Mouse (Mus musculus): ENCODE measurements around the gene B4galnt3. TPM values are rescaled to one million over a fixed set of nuclear protein-coding genes. Genes with fewer than 3 reads are reported as not detected.

Gene B4galnt3
- total and polyA plus RNA-seq, 2 experiments from 2014 or later: 0.31 to 1.5 TPM

GRCm38 (mm10) chr6:120275301-120275700 lies 19.1 kb downstream of the B4galnt3 start:
- TF ChIP-seq CTCF (IDR thresholded peaks at IDR 0.05; ENCODE audit: low read depth): no peak
- Histone ChIP-seq H3K9me3 (ENCODE audit: low read length) (no peaks in the 10 kb centered on the region), H3K27ac (no peak overlapping the region), H3K27me3 (ENCODE audit: insufficient read depth, low read length) (no peaks in the 10 kb centered on the region), H3K4me2 (ENCODE audit: low read depth, low read length) (no peak overlapping the region), H3K4me3 (ENCODE audit: low read length) (no peak overlapping the region), H3K9ac (replicated peaks; ENCODE audit: low read length) (no peak overlapping the region), H3K36me3 (ENCODE audit: insufficient read depth, low read length) (no peaks in the 10 kb centered on the region), H3K4me1 (ENCODE audit: insufficient read depth, low read length) (no peaks in the 10 kb centered on the region)
- ATAC-seq (no peak), DNase-seq (ENCODE audit: low spot score) (no peak)
- WGBS: 56% methylated on average over 6 of the region's 6 CpGs

- no peaks in the 10 kb centered on the region for H3K9me3 ChIP-seq (ENCODE audit: low read length)
- no peak for TF ChIP-seq CTCF (IDR thresholded peaks at IDR 0.05; ENCODE audit: low read depth)
- H3K27ac ChIP-seq: no peak overlapping the region
- H3K4me2 ChIP-seq (ENCODE audit: low read depth, low read length): no peak overlapping the region
- no peak overlapping the region for H3K9ac ChIP-seq (replicated peaks; ENCODE audit: low read length)
- no peaks in the 10 kb centered on the region for H3K4me1 ChIP-seq (ENCODE audit: insufficient read depth, low read length)
- DNase-seq (ENCODE audit: low spot score) (no peak), ATAC-seq (no peak)
- no peak overlapping the region for H3K4me3 ChIP-seq (ENCODE audit: low read length)
- no peaks in the 10 kb centered on the region for H3K36me3 ChIP-seq (ENCODE audit: insufficient read depth, low read length)
- no peaks in the 10 kb centered on the region for H3K27me3 ChIP-seq (ENCODE audit: insufficient read depth, low read length)
- 84% methylated on average over 4 of the region's 4 CpGs for WGBS
Observed at GRCm38 (mm10) chr6:120274887-120275286, 19.5 kb downstream of the B4galnt3 start.

GRCm38 (mm10) chr6:120274181-120274580 lies 20.2 kb downstream of the B4galnt3 start:
- DNase-seq (ENCODE audit: low spot score) (no peak), ATAC-seq (no peak)
- no peak overlapping the region for H3K4me2 ChIP-seq (ENCODE audit: low read depth, low read length)
- no peaks in the 10 kb centered on the region for H3K9me3 ChIP-seq (ENCODE audit: low read length)
- no peak overlapping the region for H3K27ac ChIP-seq
- H3K4me3 ChIP-seq (ENCODE audit: low read length): no peak overlapping the region
- H3K27me3 ChIP-seq (ENCODE audit: insufficient read depth, low read length): no peaks in the 10 kb centered on the region
- no peaks in the 10 kb centered on the region for H3K36me3 ChIP-seq (ENCODE audit: insufficient read depth, low read length)
- no peak overlapping the region for H3K9ac ChIP-seq (replicated peaks; ENCODE audit: low read length)
- TF ChIP-seq CTCF (IDR thresholded peaks at IDR 0.05; ENCODE audit: low read depth): no peak
- WGBS: 83% methylated on average over 8 of the region's 8 CpGs
- no peaks in the 10 kb centered on the region for H3K4me1 ChIP-seq (ENCODE audit: insufficient read depth, low read length)

GRCm38 (mm10) chr6:120264151-120264550 lies 30.2 kb downstream of the B4galnt3 start:
- H3K27me3 ChIP-seq (ENCODE audit: insufficient read depth, low read length): no peaks in the 10 kb centered on the region
- H3K36me3 ChIP-seq (ENCODE audit: insufficient read depth, low read length): no peaks in the 10 kb centered on the region
- H3K4me2 ChIP-seq (ENCODE audit: low read depth, low read length): no peak overlapping the region
- WGBS: 58% methylated on average over 6 of the region's 6 CpGs
- no peaks in the 10 kb centered on the region for H3K4me1 ChIP-seq (ENCODE audit: insufficient read depth, low read length)
- H3K9me3 ChIP-seq (ENCODE audit: low read length): no peaks in the 10 kb centered on the region
- DNase-seq (ENCODE audit: low spot score): no peak
- ATAC-seq: no peak
- H3K27ac ChIP-seq: no peak overlapping the region
- no peak overlapping the region for H3K4me3 ChIP-seq (ENCODE audit: low read length)
- H3K9ac ChIP-seq (replicated peaks; ENCODE audit: low read length): no peak overlapping the region
- no peak for TF ChIP-seq CTCF (IDR thresholded peaks at IDR 0.05; ENCODE audit: low read depth)

GRCm38 (mm10) chr6:120263608-120264007 lies 30.8 kb downstream of the B4galnt3 start:
- H3K27me3 ChIP-seq (ENCODE audit: insufficient read depth, low read length): no peaks in the 10 kb centered on the region
- H3K9ac ChIP-seq (replicated peaks; ENCODE audit: low read length): no peak overlapping the region
- no peaks in the 10 kb centered on the region for H3K4me1 ChIP-seq (ENCODE audit: insufficient read depth, low read length)
- WGBS: 88% methylated on average over 7 of the region's 7 CpGs
- no peak for ATAC-seq
- no peak for TF ChIP-seq CTCF (IDR thresholded peaks at IDR 0.05; ENCODE audit: low read depth)
- no peak overlapping the region for H3K4me2 ChIP-seq (ENCODE audit: low read depth, low read length)
- H3K36me3 ChIP-seq (ENCODE audit: insufficient read depth, low read length): no peaks in the 10 kb centered on the region
- DNase-seq (ENCODE audit: low spot score): no peak
- H3K27ac ChIP-seq: no peak overlapping the region
- no peaks in the 10 kb centered on the region for H3K9me3 ChIP-seq (ENCODE audit: low read length)
- H3K4me3 ChIP-seq (ENCODE audit: low read length): no peak overlapping the region

GRCm38 (mm10) chr6:120262886-120263531 lies 31.4 kb downstream of the B4galnt3 start:
- no peak overlapping the region for H3K4me2 ChIP-seq (ENCODE audit: low read depth, low read length)

GRCm38 (mm10) chr6:120259481-120259880 lies 34.9 kb downstream of the B4galnt3 start:
- TF ChIP-seq CTCF (IDR thresholded peaks at IDR 0.05; ENCODE audit: low read depth): no peak
- no peak for ATAC-seq
- H3K27ac ChIP-seq: no peak overlapping the region
- no peak overlapping the region for H3K4me2 ChIP-seq (ENCODE audit: low read depth, low read length)
- DNase-seq (ENCODE audit: low spot score): no peak
- no peak overlapping the region for H3K9ac ChIP-seq (replicated peaks; ENCODE audit: low read length)
- H3K36me3 ChIP-seq (ENCODE audit: insufficient read depth, low read length): no peaks in the 10 kb centered on the region
- no peak overlapping the region for H3K4me3 ChIP-seq (ENCODE audit: low read length)
- WGBS: 23% methylated on average over 9 of the region's 9 CpGs
- no peaks in the 10 kb centered on the region for H3K4me1 ChIP-seq (ENCODE audit: insufficient read depth, low read length)
- H3K9me3 ChIP-seq (ENCODE audit: low read length): no peaks in the 10 kb centered on the region
- no peaks in the 10 kb centered on the region for H3K27me3 ChIP-seq (ENCODE audit: insufficient read depth, low read length)

More at GRCm38 (mm10) chr6:120262886-120263531, 31.4 kb downstream of the B4galnt3 start:
- no peaks in the 10 kb centered on the region for H3K27me3 ChIP-seq (ENCODE audit: insufficient read depth, low read length)
- H3K9me3 ChIP-seq (ENCODE audit: low read length): no peaks in the 10 kb centered on the region
- no peak for TF ChIP-seq CTCF (IDR thresholded peaks at IDR 0.05; ENCODE audit: low read depth)
- no peak overlapping the region for H3K9ac ChIP-seq (replicated peaks; ENCODE audit: low read length)
- WGBS: 56% methylated on average over 12 of the region's 12 CpGs
- no peaks in the 10 kb centered on the region for H3K4me1 ChIP-seq (ENCODE audit: insufficient read depth, low read length)
- no peaks in the 10 kb centered on the region for H3K36me3 ChIP-seq (ENCODE audit: insufficient read depth, low read length)
- DNase-seq (ENCODE audit: low spot score) (no peak), ATAC-seq (no peak)
- no peak overlapping the region for H3K4me3 ChIP-seq (ENCODE audit: low read length)
- H3K27ac ChIP-seq: no peak overlapping the region
